Mouse (Mus musculus): ENCODE data around the gene Abca7. TPM values are rescaled to one million over a fixed set of nuclear protein-coding genes. Genes with fewer than 3 reads are reported as not detected.

The Abca7 gene
- total RNA-seq, 1 experiment from 2014 or later, result 29.1 TPM

Other genes with a start within 250 kb of the Abca7 start
- 70.4 and 74.1 TPM in 2 replicates for gene Polrmt, start 249.9 kb upstream of the Abca7 start, total RNA-seq (2021)
- not detected in 2 replicates for gene Fgf22, start 241.4 kb upstream of the Abca7 start, total RNA-seq (2021)
- 59.5 and 63.8 TPM in 2 replicates for gene Rnf126, start 229.5 kb upstream of the Abca7 start, total RNA-seq (2021)
- gene Fstl3, start 219.2 kb upstream of the Abca7 start, total RNA-seq (2021), result 8.5 and 10.6 TPM in 2 replicates
- gene Prss57, start 205.5 kb upstream of the Abca7 start, total RNA-seq (2021), result not detected in 2 replicates
- gene Palm, start 202.9 kb upstream of the Abca7 start, total RNA-seq (2021), result 57.1 and 99.3 TPM in 2 replicates
- gene Misp, start 175.5 kb upstream of the Abca7 start, total RNA-seq (2021), result 0.64 and 1.00 TPM in 2 replicates
- 224 and 249 TPM in 2 replicates for gene Ptbp1, start 142.1 kb upstream of the Abca7 start, total RNA-seq (2021)
- gene Prtn3, start 122.0 kb upstream of the Abca7 start, total RNA-seq (2021), result not detected in 2 replicates
- gene Plppr3, start 121.9 kb upstream of the Abca7 start, total RNA-seq (2021), result 0.49 and 1.2 TPM in 2 replicates
- gene Elane, start 110.2 kb upstream of the Abca7 start, total RNA-seq (2021), result not detected in 2 replicates
- 420 and 469 TPM in 2 replicates for gene Cfd, start 105.6 kb upstream of the Abca7 start, total RNA-seq (2021)
- gene Med16, start 87.6 kb upstream of the Abca7 start, total RNA-seq (2021), result 36.0 and 49.2 TPM in 2 replicates
- gene Gm26602, start 85.6 kb upstream of the Abca7 start, total RNA-seq (2021), result not detected in 2 replicates
- gene Kiss1r, start 79.5 kb upstream of the Abca7 start, total RNA-seq (2021), result 1.1 and 2.3 TPM in 2 replicates
- gene R3hdm4, start 75.3 kb upstream of the Abca7 start, total RNA-seq (2021), result 85.5 and 98.9 TPM in 2 replicates
- gene Arid3a, start 69.5 kb upstream of the Abca7 start, total RNA-seq (2021), result 5.2 and 5.8 TPM in 2 replicates
- gene Wdr18, start 36.3 kb upstream of the Abca7 start, total RNA-seq (2021), result 32.4 and 35.5 TPM in 2 replicates
- gene Grin3b, start 25.8 kb upstream of the Abca7 start, total RNA-seq (2021), result 0.12 TPM in 1 of 2 replicates, not detected in the other
- 159 and 161 TPM in 2 replicates for gene Tmem259, start 12.2 kb upstream of the Abca7 start, total RNA-seq (2021)
- 28.3 and 29.8 TPM in 2 replicates for gene Cnn2, start 7.9 kb upstream of the Abca7 start, total RNA-seq (2021)
- gene Arhgap45, start 20.2 kb downstream of the Abca7 start, total RNA-seq (2021), result 3.7 and 4.3 TPM in 2 replicates
- 84.3 and 101 TPM in 2 replicates for gene Polr2e, start 43.3 kb downstream of the Abca7 start, total RNA-seq (2021)
- 977 and 1,201 TPM in 2 replicates for gene Gpx4, start 50.7 kb downstream of the Abca7 start, total RNA-seq (2021)
- 66.1 and 73.2 TPM in 2 replicates for gene Sbno2, start 109.1 kb downstream of the Abca7 start, total RNA-seq (2021)
- 154 TPM in 2 replicates for gene Stk11, start 119.3 kb downstream of the Abca7 start, total RNA-seq (2021)
- 460 and 592 TPM in 2 replicates for gene Atp5d, start 142.1 kb downstream of the Abca7 start, total RNA-seq (2021)
- gene Cbarp, start 144.3 kb downstream of the Abca7 start, total RNA-seq (2021), result 45.4 and 67.9 TPM in 2 replicates
- 74.1 and 97.4 TPM in 2 replicates for gene Midn, start 151.8 kb downstream of the Abca7 start, total RNA-seq (2021)
- 49.9 and 142 TPM in 2 replicates for gene Cirbp, start 169.5 kb downstream of the Abca7 start, total RNA-seq (2021)
- 15.6 and 16.7 TPM in 2 replicates for gene 1600002K03Rik, start 176.4 kb downstream of the Abca7 start, total RNA-seq (2021)
- 2.7 and 5.2 TPM in 2 replicates for gene Efna2, start 183.0 kb downstream of the Abca7 start, total RNA-seq (2021)
- 23.4 and 37.9 TPM in 2 replicates for gene Mum1, start 229.9 kb downstream of the Abca7 start, total RNA-seq (2021)

Data from adrenal gland, postnatal 25 days (tissue).